Mouse (Mus musculus) hindbrain, embryonic 11.5 days (tissue): ENCODE results near the gene Il12a. TPM values are rescaled to one million over a fixed set of nuclear protein-coding genes. Genes with fewer than 3 reads are reported as not detected.

Experiments
- ATAC-seq: fragments of 200-750 bp; cut with Nextera tagmentation; 2 replicates; pipeline ENCODE4 v1.8.0; 2017; ENCODE audit warnings: mild to moderate bottlenecking, moderate TSS enrichment, moderate library complexity; ENCODE audit not compliant: low FRiP score
- DNase-seq: peaks from one replicate; pipeline ENCODE4 v3.0.0-alpha.2; 2015; ENCODE audit warnings: low spot score
- H3K27ac ChIP-seq: fragments of 300-500 bp; sonication (generic); 2 replicates; pipeline ENCODE4 v1.5.1; 2014; ENCODE audit warnings: mild to moderate bottlenecking, low read depth, low read length
- H3K27me3 ChIP-seq: fragments of 300-500 bp; sonication (generic); 2 replicates; pipeline ENCODE4 v1.6.1; 2014; ENCODE audit warnings: mild to moderate bottlenecking, low read length, moderate library complexity, mixed read lengths; ENCODE audit not compliant: control insufficient read depth, insufficient read depth
- H3K36me3 ChIP-seq: fragments of 300-500 bp; sonication (generic); 2 replicates; pipeline ENCODE4 v1.6.1; 2014; ENCODE audit warnings: mild to moderate bottlenecking, low read length, moderate library complexity, mixed read lengths; ENCODE audit not compliant: control insufficient read depth, insufficient read depth
- H3K4me1 ChIP-seq: fragments of 300-500 bp; sonication (generic); replicated peaks from 2 replicates; pipeline ENCODE4 v1.6.1; 2014; ENCODE audit warnings: low read length, mixed read lengths; ENCODE audit not compliant: control insufficient read depth, insufficient read depth
- H3K4me2 ChIP-seq: fragments of 300-500 bp; sonication (generic); replicated peaks from 2 replicates; pipeline ENCODE4 v1.6.1; 2014; ENCODE audit warnings: mild to moderate bottlenecking, low read depth, low read length
- H3K4me3 ChIP-seq: fragments of 300-500 bp; sonication (generic); 2 replicates; pipeline ENCODE4 v1.5.1; 2014; ENCODE audit warnings: low read depth, low read length
- H3K9ac ChIP-seq: fragments of 300-500 bp; sonication (generic); 2 replicates; pipeline ENCODE4 v1.6.1; 2014; ENCODE audit warnings: low read depth, low read length
- H3K9me3 ChIP-seq: fragments of 300-500 bp; sonication (generic); 2 replicates; pipeline ENCODE4 v1.6.1; 2016; ENCODE audit warnings: low read length; ENCODE audit not compliant: control insufficient read depth
- WGBS: fragments of 180-500 bp; shearing (Covaris S2); extraction: QIAGEN DNeasy Blood & Tissue Kit; methylation state at CpG from one replicate; pipeline ENCODE4 v1.1.7; 2014; 5-methylcytosine and 5-hydroxymethylcytosine counted together
- polyA plus RNA-seq: library from polyadenylated mRNA; unstranded; fragments of >200 nt; fragmentation: Nextera tagmentation; extraction: Ambion mirVana; gene quantifications from 2 replicates; pipeline ENCODE4 v1.2.1, GENCODE M21; 2014

Il12a gene
- polyA plus RNA-seq, 1 experiment from 2014 or later: 0.19 TPM

DNA sequence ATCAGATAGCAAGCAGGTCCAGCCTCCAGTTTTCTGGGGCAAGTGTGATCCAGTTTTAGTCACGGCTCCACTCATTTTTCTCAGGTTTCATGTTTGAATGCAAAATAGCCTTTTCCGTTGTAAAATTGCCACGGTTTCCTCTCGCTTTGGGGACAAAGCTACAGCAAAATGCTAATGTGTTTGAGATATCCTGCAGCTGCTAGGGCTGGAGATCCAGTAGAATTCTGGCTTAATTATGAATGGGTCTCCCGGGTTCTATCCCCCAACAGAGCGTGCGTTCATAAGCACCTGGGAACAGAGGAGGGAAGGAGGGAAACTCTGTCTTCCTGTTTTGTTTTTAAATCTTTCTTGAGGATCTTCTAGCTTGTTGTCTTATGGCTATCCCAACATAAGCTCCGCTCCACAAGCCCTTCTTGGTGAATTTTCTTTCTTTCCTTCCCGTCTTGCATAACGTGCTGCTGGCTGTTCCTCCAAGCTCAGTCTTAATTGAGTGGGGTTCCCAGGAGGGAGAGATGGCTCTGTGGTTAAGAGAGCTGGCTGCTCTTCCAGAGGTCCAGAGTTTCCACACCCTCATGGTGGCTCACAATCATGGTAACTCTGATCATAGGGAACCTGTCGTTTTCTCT is 2.3 kb downstream of the Il12a start:
- Histone ChIP-seq H3K4me3 (no peak overlapping the region), H3K4me1 (no peaks in the 10 kb centered on the region), H3K9ac (no peak overlapping the region), H3K9me3 (no peaks in the 10 kb centered on the region), H3K27me3 (no peaks in the 10 kb centered on the region), H3K27ac (no peak overlapping the region), H3K4me2 (no peak overlapping the region), H3K36me3 (no peaks in the 10 kb centered on the region)
- 85% methylated on average over 11 of the region's 11 CpGs for WGBS
- ATAC-seq (no peak), DNase-seq (no peak)

GRCm38 (mm10) chr3:68693441-68694048 is 3.1 kb downstream of the Il12a start:
- H3K9ac ChIP-seq: no peak overlapping the region
- no peak for ATAC-seq
- H3K4me3 ChIP-seq: no peak overlapping the region
- no peaks in the 10 kb centered on the region for H3K36me3 ChIP-seq
- WGBS: 50% methylated on average over 11 of the region's 11 CpGs
- H3K4me1 ChIP-seq: no peaks in the 10 kb centered on the region
- no peak overlapping the region for H3K4me2 ChIP-seq
- H3K27ac ChIP-seq: no peak overlapping the region
- DNase-seq: no peak
- no peaks in the 10 kb centered on the region for H3K9me3 ChIP-seq
- H3K27me3 ChIP-seq: no peaks in the 10 kb centered on the region

DNA sequence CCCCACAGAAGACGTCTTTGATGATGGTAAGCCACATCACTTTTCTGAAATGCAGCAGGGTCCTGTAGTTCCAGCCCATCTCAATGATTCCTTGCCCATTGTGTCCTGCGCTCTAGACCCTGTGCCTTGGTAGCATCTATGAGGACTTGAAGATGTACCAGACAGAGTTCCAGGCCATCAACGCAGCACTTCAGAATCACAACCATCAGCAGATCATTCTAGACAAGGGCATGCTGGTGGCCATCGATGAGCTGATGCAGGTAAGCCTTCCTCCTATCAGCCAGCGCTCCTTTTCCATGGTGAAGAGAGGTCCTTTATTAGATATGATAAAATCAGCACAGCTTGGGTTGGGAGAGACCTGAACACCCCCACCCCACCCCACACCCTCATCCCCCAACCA is 4.9 kb downstream of the Il12a start:
- H3K4me3 ChIP-seq: no peak overlapping the region
- 93% methylated on average over 5 of the region's 5 CpGs for WGBS
- no peaks in the 10 kb centered on the region for H3K27me3 ChIP-seq
- H3K27ac ChIP-seq: no peak overlapping the region
- no peaks in the 10 kb centered on the region for H3K36me3 ChIP-seq
- no peak overlapping the region for H3K9ac ChIP-seq
- DNase-seq (no peak), ATAC-seq (no peak)
- H3K4me1 ChIP-seq: no peaks in the 10 kb centered on the region
- H3K9me3 ChIP-seq: no peaks in the 10 kb centered on the region
- H3K4me2 ChIP-seq: no peak overlapping the region

- no peaks in the 10 kb centered on the region for H3K27me3 ChIP-seq
- H3K4me1 ChIP-seq: no peaks in the 10 kb centered on the region
- H3K27ac ChIP-seq: no peak overlapping the region
- WGBS: 88% methylated on average over 3 of the region's 3 CpGs
- DNase-seq: no peak
- no peaks in the 10 kb centered on the region for H3K36me3 ChIP-seq
- no peak overlapping the region for H3K4me3 ChIP-seq
- no peak overlapping the region for H3K4me2 ChIP-seq
- ATAC-seq: no peak
- H3K9me3 ChIP-seq: no peaks in the 10 kb centered on the region
- H3K9ac ChIP-seq: no peak overlapping the region
Measured at GRCm38 (mm10) chr3:68696495-68697200, 6.2 kb downstream of the Il12a start.

GRCm38 (mm10) chr3:68698601-68699000 is 8.2 kb downstream of the Il12a start:
- no peak overlapping the region for H3K4me3 ChIP-seq
- H3K27ac ChIP-seq: no peak overlapping the region
- no peaks in the 10 kb centered on the region for H3K9me3 ChIP-seq
- 86% methylated on average over 3 of the region's 3 CpGs for WGBS
- ATAC-seq (no peak), DNase-seq (no peak)
- no peaks in the 10 kb centered on the region for H3K27me3 ChIP-seq
- no peak overlapping the region for H3K4me2 ChIP-seq
- no peaks in the 10 kb centered on the region for H3K4me1 ChIP-seq
- H3K36me3 ChIP-seq: no peaks in the 10 kb centered on the region
- no peak overlapping the region for H3K9ac ChIP-seq

DNA sequence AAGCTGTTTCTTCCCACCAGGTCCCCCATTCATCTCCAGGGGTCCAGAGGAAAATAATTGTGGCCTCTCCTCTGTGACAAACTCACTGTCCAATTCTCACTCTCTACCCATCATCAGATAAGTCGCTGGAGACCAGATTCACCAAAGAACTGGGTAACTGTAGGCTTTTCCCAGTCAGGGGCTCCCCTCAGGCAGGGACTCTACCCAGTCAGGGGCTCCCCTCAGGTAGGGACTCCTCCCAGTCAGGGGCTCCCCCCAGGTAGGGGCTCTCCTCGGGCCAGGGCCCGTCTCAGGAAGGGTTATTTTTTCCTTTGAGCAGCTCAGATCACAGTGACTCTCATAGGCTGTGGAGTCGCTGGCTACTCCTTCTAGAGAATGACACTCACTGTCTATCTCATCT is 9.6 kb downstream of the Il12a start:
- no peaks in the 10 kb centered on the region for H3K36me3 ChIP-seq
- H3K9ac ChIP-seq: no peak overlapping the region
- no peak overlapping the region for H3K4me3 ChIP-seq
- ATAC-seq (no peak), DNase-seq (no peak)
- H3K9me3 ChIP-seq: no peaks in the 10 kb centered on the region
- no peaks in the 10 kb centered on the region for H3K27me3 ChIP-seq
- no peaks in the 10 kb centered on the region for H3K4me1 ChIP-seq
- 77% methylated on average over 4 of the region's 4 CpGs for WGBS
- no peak overlapping the region for H3K4me2 ChIP-seq
- H3K27ac ChIP-seq: no peak overlapping the region

DNA sequence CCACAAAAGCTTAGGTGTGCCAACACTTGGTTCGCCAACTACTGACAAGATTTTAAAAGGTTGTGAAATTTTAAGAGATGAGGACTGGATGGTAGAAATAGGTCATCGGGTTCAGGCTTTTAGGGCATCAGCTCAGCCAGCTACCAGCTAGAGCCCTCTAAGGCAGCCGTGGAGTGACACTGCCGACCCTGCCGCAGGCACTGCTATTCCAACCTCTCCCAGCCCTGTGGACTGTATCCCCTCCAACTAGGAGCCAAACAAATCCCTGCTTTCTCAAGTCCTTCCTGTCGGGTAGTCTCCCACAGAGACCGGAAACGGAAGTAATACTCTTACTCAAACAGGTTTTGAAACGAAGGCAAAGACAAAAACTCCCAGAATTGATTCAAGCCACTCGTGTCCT is 15.9 kb downstream of the Il12a start:
- H3K4me1 ChIP-seq: no peaks in the 10 kb centered on the region
- ATAC-seq (no peak), DNase-seq (no peak)
- H3K9me3 ChIP-seq: no peaks in the 10 kb centered on the region
- H3K9ac ChIP-seq: no peak overlapping the region
- no peak overlapping the region for H3K27ac ChIP-seq
- 87% methylated on average over 10 of the region's 10 CpGs for whole genome bisulfite sequencing
- H3K4me2 ChIP-seq: no peak overlapping the region
- H3K27me3 ChIP-seq: no peaks in the 10 kb centered on the region
- H3K36me3 ChIP-seq: no peaks in the 10 kb centered on the region
- H3K4me3 ChIP-seq: no peak overlapping the region

DNA sequence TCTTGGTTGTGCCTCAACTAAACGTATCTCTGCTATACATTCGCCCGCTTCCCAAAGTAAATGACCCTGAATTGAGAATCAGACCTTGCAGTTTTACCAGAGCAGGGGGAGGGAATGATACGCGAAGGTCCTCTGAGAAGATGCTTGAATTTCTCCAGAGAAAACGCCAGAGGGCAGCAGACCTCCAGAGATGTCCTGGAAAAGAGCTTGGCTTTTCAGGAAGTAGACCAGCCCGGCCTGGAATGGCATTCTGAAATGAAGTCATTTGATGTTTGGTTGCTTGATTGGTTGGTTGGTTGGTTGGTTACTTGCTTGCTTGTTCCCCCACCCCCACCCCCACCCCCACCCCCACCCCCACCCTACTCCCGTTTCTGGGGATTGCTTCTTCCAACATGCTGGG is 17.8 kb downstream of the Il12a start:
- Histone ChIP-seq H3K4me3 (no peak overlapping the region), H3K36me3 (no peaks in the 10 kb centered on the region), H3K4me1 (no peaks in the 10 kb centered on the region), H3K9ac (no peak overlapping the region), H3K27me3 (no peaks in the 10 kb centered on the region), H3K9me3 (no peaks in the 10 kb centered on the region), H3K27ac (no peak overlapping the region), H3K4me2 (no peak overlapping the region)
- ATAC-seq (no peak), DNase-seq (peak; percentile 66)
- WGBS: 41% methylated on average over 8 of the region's 8 CpGs
